Mouse (Mus musculus) adrenal gland, adult 8-10 months (tissue): Measurements from ENCODE around the gene Cox8b. TPM values are rescaled to one million over a fixed set of nuclear protein-coding genes. Genes with fewer than 3 reads are reported as not detected.

Experiments
- DNase-seq: peaks from one replicate; pipeline ENCODE4 v3.0.0; 2022
- total RNA-seq, 4 experiments: library from RNA; stranded (reverse); gene quantifications; 2 replicates each; pipeline ENCODE4 v1.2.4; 2022

Cox8b gene
- 100 to 1,000 TPM in 3 of 4 experiments, 10 to 100 TPM in 1; 73.2 to 522 (median 364) TPM for total RNA-seq

DNA sequence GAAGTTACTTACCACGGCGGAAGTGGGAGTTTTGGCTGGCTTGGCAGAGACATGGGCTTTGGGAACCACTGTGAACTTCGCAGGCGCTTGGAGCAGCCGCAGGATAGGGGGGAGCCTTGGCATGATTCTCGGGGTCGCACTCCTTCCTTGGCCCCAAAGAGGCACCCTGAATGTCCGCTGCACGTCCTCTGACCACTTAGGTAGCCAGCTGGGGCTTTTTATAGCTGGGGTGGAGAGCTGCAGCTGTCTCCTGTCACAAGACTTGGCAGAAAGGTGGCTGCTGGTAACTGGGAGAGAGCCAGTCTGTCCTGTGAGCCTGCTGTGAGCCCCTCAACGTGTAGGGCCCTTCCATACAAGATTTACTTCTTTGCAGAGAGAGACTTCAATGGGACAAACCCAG lies at the start of gene Cox8b:
Gene Cox8b, minus strand, starts transcription at position 227 of the 400 bp plus-strand sequence.
- DNase-seq: no peak

DNA sequence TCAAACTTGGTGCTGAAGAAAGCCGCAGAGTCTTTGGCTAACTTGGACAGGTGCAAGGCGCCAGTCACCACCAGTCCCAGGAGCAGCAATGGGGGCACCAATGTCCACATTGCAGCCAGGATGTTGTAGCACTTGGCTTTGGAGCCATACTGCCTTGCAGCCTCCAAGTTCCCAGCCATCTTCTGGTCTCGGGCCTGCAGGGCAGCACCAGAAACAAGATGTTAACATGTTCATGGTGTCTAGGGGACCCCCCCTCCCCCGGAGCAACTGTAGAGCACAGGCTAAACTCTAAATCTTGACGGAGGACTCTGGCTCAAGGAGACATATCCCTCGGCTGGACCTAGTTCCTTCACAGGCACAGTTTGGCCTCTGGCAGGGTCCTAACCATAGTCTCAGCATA lies 49.0 kb upstream of the Cox8b start:
- DNase-seq: no peak

DNA sequence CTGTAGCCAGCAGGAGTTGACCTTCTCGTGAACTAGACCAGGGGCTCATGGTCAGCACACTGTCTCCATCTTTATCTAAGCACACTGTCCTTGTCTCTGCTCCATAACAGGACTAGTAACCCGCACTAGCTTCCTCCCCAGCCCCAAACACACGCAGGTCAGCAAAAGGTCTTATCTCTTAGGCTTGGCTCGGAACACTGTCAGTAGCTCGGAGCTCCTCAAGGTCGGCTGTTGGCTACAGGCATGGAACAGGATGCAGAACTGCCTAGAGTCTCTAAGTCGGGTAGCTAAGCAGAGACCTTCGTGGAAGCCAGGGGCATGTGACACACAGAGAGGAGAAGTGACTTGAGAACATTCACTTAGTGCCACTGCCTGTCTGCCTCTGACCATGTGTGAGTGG lies 47.9 kb upstream of the Cox8b start:
- peak; percentile 82 for DNase-seq

DNA sequence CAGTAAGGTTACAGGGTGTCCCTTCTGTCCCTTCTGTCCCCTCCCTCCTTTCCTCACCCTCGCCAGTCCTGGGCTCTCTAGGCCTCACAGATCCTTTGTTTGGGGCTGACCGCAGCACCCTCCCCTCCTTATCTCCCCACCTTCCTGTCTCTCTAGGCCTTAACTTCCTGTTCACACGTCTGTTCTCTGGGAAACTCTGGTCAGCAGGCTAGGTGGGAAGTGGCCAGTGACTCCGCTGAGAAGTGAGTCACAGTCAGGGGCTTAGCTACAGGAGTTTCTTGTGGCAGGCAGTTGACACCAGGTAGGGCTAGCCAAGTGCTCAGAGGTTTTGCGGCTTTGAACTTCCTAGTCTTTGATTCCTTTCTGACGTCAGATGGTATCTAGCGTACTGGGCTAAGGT lies 46.7 kb upstream of the Cox8b start:
- DNase-seq: no peak

DNA sequence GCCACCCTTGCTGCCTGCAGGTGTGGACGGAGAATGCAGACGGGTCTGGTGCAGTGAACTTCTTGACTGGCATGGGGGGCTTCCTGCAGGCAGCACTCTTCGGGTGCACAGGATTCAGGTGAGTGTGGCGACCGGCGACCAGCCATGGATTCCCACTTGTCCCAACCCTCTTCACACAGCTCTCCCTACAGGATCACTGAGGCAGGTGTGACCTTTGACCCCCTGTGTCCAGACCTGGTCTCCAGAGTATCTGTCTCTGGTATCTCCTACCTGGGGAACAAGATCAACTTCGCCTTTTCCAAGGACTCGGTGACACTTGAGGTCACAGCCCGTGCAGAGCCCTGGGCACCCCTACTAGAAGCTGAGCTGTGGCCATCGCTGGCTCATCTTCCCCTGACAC lies 46.1 kb upstream of the Cox8b start:
- DNase-seq: no peak

DNA sequence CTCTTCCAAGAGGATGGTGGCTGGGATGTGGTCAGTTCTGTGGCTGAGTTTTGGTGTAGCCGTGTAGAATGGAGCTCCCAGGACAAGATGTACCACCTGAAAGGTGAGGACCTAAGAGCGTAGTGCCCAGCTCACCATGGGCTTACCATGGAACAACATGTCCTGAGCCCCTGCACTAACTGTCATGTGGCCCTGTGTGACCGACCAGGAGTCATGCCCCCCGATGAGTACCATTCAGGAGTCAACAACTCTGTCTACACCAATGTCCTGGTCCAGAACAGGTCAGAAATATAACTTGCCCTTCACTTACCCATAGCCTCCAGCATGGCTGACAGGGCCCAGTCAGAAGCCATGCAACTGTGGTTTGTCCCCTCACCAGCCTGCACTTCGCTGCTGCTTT lies 45.0 kb upstream of the Cox8b start:
- no peak for DNase-seq

DNA sequence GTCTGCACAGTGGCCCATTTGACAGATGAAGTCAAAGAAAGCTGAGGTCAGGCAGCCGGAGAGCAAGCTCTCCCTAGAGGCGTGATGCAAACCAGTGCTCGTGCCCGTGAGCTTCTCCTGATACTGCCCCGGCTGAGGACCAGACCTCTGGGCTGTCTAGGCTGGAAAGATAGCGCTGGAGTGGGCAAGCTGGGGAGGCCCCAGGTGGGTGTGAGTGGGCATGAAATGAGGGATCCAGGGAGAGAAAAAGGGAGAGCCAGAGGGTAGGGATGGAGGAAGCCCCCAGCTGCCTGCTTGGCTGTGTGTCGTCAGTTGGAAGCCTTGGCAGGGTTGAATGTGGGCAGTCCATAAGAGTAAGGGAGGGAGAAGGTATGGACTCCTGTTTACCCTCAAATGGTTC lies 44.0 kb upstream of the Cox8b start:
- DNase-seq: no peak

DNA sequence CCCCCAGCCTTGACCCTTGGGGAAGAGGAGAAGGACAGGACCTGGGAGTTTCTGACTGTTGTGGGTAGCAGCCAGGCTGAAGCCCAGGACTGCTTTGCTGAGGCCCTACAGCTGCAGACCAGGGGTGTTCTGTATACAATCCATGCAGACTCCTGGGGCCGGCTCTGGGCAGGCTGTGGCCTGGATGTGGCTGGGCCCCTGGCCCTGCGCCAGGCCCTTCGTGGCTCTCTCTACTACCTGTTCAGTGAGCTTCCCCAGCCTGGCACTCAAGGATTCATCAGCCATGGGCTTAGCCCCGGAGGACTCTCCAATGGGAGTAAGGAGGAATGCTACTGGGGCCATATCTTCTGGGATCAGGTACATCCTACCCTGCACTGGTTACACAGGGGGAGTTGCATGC lies 43.1 kb upstream of the Cox8b start:
- DNase-seq: no peak

DNA sequence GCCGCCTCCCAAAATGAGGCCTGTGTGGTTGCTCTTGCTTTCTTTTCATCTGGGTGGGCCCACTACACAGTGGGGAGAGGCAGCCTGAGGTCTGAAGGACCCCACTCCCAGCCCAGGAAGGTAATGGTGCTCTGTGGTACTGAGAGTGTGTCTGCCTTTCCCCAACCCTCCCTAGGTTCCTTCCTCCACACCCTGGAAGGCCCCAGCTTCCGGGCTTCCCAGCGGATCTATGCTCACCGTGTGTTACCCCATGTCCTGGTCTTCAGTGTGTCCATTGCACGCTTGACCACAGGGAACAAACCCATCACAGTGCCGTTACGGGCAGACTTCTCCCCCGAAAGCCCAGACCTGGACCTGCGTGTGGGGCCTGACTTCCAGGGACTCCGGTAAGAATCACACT lies 42.6 kb upstream of the Cox8b start:
- no peak for DNase-seq

DNA sequence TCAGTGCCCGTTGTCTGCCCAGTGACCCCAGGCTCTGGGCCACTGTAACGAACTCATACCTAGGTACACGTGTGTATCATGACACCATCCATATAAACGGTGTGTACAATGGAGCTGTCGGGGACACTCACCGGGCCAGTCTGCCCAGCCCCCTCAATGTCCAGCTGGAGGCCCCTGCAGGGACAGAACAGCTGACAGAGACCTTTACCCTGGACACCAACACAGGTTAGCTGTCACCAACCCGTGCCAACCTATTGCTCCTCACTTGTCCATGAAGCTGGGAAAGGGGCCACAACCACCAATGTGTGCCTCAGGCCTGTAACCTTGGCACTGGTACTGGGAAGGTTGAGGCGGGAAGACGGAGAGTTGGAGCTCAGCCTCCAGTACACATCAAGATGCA lies 42.1 kb upstream of the Cox8b start:
- DNase-seq: no peak

DNA sequence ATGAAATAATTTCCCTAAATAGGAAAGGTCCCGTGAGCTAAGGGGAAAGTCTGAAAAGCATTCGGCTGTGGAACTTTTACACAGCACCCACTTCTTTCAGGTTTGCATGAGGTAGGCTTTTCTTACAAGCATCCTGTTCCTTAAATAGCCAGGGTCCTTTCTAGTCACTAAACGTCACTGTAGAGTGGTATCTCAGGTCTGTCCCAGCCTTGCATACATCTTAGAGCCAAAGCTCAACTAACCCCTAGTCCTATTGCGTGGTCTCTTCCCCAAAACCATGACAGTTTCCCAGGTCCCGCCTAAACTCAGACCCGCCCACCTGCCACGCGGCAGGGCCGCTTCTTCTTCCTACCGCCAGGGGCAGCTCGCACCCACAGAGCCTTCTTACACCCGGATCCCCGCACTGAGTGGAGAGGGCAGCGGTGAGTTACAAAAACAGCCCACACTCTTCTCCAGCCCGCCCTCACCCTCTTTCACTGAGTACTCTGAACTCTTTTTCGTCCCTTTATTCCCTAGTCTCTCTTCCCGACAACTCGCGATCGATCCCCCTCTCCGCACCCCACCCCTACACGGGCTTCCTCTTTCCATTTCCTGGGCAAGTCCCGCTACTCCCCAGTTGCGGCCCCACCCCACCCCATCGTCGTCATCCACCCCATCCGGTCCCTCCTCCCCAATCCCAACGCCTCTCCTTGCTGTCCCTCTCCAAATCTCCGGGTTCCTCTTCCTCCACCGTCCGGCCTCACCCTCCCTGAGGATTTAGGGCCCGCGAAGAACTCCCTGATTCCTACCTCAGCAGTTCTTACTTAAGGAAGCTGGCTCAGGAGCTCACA lies 41.2 kb upstream of the Cox8b start, which contains the start of gene Pgghg:
Gene Pgghg, plus strand, starts transcription at position 170 of the 830 bp plus-strand sequence.
- DNase-seq: peak; percentile 87

DNA sequence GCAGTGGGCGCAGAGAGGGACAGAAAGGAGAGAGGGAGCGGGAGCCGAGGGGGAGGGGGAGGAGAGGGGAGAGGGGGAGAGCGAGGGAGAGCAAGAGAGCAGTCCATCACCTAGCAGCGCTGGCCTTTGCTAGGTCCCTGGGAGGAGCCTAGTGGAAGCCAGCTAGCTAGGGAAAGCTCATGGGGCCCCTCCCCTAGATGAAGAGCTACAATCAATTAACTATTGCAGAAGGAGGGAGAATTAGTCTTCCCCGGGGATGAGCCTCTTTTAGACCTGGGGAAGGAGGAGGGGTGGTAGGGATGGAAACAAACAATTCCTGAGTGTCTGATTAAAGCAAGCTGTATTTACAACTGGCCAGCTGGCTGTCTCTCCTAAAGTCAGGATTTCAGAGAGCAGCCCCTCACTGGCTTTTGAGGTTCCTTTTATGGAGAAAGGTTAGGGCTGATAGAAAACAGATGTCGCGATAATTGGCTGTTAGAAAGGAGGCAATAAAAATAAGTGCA lies 39.5 kb upstream of the Cox8b start:
- DNase-seq: no peak

DNA sequence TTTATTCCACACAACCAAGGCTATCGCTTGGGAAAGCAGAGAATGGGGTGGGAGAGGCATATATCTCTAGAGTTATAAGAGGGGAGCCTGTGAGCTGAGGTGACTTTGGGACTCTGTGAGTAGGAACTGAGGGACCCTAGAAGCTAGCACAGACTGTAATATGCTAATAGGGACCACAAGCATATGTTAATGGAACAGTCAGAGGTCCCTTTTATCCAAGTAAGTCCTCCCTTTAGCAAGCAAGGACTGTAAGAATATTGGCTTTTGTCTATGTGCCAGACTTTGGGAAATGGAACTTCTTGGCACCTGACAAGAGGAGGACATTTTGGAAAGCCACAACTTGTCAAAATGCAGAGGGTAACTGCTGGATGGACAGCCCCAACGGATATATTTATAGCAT lies 38.6 kb upstream of the Cox8b start:
- no peak for DNase-seq

DNA sequence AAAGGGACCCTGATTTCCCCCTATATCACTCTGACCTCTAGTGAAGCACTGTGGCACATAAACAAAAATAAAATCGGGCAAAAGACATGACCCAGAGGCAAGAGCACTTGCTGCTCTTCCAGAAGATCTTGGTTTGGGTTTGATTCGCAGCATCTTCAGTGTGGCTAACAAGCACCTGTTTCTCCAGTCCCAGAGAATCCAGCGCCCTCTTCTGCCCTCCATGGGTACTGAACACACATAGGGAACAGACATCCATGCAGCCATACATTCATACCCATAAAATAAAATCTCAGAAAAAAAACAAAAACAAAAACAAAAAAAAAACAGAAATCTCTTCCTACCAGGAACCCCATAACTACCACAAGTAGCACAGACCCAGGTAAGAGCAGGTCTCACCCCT lies 38.2 kb upstream of the Cox8b start:
- no peak for DNase-seq

DNA sequence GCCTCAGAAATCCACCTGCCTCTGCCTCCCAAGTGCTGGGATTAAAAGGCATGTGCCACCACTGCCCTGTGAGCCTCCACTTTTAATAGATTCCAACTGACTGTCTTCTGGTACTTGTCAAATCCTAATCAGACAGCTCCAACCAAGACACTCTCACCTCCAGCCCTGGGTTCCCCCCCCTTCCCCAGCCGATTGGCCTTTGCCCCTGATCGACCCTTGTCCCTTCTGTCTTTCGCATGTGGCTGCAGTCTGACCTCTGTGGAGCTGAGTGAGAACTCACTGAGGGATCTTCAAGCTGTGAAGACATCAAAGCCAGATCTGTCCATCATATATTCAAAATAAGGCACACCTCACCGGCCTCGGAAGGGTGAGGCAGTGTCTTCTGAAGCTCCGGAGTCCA lies 26.9 kb upstream of the Cox8b start:
- no peak for DNase-seq

DNA sequence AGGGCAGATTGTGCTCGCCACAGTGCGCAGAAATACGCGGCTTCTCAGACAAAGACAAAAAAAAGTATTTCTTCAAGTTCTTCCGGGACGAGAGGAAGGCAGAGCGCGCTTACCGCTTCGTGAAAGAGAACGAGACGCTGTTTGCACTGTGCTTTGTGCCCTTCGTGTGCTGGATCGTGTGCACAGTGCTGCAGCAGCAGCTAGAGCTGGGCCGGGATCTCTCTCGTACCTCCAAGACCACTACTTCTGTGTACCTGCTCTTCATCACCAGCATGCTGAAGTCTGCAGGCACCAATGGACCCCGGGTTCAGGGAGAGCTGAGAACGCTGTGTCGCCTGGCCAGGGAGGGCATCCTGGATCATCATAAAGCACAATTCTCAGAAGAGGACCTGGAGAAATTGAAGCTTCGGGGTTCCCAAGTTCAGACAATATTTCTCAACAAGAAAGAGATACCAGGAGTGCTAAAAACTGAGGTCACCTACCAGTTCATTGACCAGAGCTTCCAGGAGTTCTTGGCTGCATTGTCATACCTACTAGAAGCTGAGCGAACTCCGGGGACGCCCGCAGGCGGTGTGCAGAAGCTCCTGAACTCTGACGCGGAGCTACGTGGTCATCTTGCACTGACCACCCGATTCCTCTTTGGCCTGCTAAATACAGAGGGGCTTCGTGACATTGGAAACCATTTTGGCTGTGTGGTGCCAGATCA lies 23.0 kb upstream of the Cox8b start:
- no peak for DNase-seq

DNA sequence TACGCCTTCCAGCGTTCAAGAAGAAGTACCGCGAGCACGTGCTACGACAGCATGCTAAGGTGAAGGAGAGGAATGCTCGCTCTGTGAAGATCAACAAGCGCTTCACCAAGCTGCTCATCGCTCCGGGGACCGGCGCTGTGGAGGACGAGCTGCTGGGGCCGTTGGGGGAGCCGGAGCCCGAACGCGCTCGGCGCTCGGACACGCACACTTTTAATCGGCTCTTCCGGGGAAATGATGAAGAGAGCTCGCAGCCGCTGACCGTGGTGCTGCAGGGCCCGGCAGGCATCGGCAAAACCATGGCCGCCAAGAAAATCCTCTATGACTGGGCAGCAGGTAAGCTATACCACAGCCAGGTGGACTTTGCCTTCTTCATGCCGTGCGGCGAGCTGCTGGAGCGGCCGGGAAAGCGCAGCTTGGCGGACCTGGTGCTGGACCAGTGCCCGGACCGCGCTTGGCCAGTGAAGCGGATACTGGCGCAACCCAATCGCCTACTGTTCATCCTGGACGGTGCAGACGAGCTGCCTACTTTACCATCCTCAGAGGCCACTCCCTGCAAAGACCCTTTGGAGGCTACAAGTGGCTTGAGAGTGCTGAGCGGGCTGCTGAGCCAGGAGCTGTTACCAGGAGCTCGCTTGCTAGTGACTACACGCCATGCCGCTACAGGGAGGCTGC lies 22.3 kb upstream of the Cox8b start:
- no peak for DNase-seq

DNA sequence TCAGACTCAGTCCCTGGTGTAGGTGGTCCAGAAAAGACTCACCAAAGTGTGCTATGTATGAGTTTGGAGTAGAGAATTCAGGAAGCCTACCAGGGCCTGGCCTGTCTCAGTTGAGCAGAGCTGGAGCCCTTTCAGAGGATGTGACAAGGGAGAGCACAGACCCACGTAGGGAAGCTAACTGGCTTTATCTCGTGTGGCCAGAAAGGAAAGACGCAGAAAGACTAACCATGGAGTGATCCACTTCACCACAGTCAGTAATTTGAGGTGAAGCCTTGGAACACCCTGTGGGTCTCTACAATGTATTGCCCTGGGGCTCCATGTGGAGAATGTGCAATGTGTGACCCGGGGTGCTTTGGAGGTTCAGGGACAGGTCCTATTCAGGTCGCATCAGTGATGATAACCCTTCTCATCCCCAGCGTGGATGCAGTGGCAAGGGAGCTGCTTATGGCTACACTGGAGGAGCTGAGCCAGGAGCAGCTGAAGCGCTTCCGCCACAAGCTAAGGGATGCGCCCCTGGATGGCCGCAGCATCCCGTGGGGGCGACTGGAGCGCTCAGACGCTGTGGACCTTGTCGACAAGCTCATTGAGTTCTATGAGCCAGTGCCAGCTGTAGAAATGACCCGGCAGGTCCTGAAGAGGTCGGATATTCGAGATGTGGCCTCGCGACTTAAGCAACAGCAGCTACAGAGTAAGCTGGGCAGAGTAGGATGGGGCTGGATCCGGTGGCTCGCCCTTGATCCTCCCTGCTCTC lies 21.2 kb upstream of the Cox8b start:
- no peak for DNase-seq

DNA sequence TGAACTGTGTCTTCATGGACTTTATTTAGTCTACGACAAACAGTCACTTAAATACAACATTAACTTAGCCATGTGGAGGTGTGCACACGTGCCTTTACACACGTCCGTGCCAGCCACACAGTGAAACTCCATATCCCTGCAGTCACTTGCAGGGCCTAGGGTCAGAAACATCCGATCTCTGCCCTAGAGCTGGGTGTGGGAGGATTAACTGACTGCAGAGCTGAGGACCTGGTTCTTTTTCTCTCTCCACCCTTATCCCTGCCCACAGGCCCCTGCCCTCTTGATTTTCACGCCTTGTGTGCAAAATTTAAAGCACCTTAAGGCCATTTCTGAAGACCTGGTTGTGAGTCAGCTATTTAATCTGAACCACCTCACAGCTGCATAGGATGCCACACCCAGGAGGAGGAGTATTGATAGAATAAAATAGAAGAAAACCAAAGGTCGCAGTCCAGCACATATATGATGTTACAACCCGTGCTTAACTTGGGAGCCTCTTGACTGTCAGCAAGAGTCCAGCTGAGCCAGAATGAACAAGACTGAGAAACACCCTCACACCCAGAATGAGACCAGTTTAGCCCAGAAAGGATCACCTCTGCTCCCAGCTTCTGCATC lies 20.3 kb upstream of the Cox8b start, which contains the start of gene Nlrp6:
Gene Nlrp6, plus strand, starts transcription at position 485 of the 612 bp plus-strand sequence.
- no peak for DNase-seq

DNA sequence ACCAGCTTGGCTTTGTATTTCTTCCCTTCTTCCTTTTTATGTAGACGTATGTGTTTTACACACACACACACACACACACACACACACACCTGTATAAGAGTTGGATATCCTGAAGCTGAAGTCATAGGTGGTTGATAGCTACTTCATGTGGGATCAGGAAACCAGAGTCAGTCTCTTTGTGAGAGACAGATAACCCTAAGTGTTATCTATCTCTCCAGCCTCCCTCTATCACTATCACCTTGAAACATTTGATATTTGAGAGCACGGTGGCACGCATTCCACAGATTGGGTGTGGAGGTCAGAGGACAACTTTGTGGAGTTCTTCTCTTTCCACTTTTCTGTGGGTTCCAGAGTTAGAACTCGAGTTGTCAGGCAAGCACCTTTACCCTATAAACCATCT lies 19.7 kb upstream of the Cox8b start:
- DNase-seq: no peak

DNA sequence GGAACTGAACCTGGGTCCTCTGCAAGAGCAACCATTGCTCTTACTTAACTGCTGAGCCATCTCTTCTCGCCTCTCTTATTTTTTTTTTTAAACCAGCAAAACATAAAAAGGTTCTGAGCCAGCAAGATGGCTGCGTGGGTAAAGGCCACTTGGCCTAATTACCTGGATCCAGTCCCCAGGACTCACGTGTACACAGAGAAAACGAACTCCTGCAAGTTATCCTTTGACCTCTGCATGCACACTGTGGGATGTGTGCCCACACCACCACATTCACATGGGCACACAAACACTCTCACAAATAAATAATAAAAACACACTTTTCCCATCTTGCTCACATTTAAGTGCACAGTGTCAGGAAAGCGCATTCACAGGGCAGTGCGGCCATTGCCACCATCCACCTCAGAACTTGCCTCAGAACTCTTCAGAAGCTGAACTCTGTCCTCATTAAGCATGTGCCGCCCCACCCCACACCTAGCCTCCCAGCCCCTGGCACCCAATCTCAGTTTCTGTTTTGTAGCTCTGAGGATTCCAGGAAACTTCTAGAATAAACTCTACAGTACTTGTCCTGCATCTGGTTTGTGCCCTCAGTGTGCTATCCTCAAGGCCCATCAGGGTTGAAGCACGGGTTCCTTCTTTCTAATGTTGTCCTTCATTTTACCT lies 13.9 kb upstream of the Cox8b start:
- DNase-seq: no peak
